Mouse (Mus musculus) cerebellum, postnatal 14 days (tissue): ENCODE data around the gene Ptprn2.

Experiments used
- DNase-seq, 2 experiments: peaks; one replicate each; pipeline ENCODE4 v3.0.0; 2021; ENCODE audit warnings: mixed read lengths in 2 of 2

Ptprn2 gene

DNA sequence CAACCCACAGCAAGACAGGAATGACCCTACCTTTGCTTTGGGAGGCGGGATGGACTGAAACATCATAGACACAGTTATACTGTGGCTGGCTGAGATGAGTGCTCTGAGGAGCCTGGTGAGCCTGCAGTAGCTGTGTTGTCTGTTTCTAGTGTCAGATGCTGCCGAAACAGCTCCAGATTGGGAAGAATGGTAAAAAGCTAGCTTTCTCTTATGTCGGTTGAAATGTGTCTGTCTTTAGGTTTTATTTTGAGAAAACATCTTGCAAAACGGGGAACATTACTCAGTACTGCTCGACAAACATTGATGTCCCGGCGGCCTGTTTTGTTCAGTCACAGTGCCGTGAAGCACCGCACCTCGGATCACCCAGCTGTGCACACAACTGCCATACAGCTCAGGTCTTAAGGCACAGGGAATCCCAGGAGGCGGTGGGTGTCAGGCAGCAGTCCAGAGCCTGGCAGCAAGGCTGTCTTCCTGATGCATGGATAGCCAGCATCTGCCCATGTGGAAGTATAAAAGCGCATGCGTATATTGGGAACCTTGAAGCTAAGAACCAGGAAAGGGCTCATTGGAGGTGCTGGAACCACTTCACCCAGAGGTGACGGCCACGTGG is 689.7 kb downstream of the Ptprn2 start:
- no peak for DNase-seq

GRCm38 (mm10) chr12:117176259-117176823 is 690.8 kb downstream of the Ptprn2 start:
- DNase-seq: no peak

DNA sequence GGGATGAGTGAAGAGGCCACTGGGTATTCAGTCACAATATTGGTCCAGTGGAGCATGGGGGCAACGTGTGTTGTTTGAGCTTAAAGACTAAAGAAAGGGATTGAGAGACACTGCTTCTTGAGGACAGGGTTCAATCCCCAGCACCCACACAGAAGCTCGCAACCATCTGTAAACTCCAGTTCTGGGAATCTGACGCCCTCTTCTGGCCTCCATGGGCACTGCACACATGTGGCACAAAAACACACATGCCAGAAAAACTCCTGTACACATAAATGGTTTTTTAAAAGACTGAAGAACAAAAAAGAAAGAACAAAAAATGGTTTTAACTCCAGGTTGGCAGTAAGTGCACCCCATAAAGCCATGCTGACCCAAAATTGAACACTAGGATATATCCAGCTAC is 701.6 kb downstream of the Ptprn2 start:
- DNase-seq: no peak

DNA sequence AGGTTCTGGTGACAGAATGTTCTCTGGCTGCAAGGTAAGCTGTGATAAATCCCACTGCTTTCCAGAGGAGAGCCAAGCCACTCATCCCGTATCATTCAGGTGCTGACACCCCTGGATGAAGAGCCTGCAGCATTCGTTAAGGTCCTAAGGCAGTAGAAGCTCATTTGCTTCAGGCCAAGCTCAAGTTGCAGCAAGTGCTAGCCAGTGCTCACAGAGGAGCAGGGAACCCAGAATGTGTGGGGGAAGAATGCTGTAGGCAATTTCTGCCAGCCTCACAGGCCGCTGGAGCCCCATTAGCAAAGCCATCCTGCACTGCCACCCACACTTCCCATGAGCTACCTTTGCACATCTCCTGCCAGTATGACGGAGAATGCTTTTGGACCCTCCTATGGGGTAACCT is 706.5 kb downstream of the Ptprn2 start:
- DNase-seq: no peak

- DNase-seq: peak; percentile 22 to 38
Measured at GRCm38 (mm10) chr12:117196721-117197425, 711.4 kb downstream of the Ptprn2 start.

- no peak for DNase-seq
Measured at GRCm38 (mm10) chr12:117198093-117198492, 712.6 kb downstream of the Ptprn2 start.

DNA sequence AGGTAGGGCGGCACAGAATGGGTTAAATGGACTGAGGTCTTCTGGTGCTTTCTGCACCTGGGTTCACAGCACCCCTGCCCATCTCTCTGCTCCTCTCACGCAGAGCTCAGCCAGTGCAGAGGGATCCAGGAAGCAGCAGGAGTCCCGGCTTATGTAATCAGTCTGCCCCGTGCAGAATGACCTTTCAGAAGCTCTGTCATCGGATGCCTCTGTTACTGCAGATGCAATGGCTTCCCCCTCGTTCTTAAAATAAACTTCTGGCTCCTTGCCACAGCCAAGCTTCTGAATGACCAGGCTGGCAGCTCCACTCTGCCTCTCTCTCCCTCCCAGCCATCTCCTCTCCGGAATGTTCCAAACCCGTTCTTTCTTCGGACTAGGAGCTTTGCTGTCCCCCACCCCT is 714.6 kb downstream of the Ptprn2 start:
- peak; percentile 84 to 85 for DNase-seq

DNA sequence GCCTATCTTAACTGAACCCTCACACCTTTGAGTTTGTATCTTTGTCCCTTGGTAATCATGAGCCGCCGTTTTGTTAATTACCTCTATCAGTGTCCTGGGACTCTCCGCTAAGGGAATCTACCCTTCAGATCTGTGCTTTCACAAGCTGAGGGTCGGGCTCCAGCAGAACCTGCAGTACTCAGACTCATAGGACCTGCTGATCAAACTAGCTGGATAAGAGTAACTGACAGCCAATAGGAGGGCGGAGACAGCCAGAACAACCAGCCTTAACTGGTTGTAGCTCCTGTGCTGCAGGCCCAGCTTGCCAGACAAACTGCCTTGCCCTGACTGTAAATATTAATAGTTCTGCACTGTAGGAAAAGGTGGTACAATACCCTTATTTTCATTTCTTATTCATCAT is 715.1 kb downstream of the Ptprn2 start:
- DNase-seq: peak; percentile 26 to 39

GRCm38 (mm10) chr12:117203506-117203905 is 718.0 kb downstream of the Ptprn2 start:
- DNase-seq: no peak

- no peak for DNase-seq
Measured at GRCm38 (mm10) chr12:117204905-117205304, 719.4 kb downstream of the Ptprn2 start.

DNA sequence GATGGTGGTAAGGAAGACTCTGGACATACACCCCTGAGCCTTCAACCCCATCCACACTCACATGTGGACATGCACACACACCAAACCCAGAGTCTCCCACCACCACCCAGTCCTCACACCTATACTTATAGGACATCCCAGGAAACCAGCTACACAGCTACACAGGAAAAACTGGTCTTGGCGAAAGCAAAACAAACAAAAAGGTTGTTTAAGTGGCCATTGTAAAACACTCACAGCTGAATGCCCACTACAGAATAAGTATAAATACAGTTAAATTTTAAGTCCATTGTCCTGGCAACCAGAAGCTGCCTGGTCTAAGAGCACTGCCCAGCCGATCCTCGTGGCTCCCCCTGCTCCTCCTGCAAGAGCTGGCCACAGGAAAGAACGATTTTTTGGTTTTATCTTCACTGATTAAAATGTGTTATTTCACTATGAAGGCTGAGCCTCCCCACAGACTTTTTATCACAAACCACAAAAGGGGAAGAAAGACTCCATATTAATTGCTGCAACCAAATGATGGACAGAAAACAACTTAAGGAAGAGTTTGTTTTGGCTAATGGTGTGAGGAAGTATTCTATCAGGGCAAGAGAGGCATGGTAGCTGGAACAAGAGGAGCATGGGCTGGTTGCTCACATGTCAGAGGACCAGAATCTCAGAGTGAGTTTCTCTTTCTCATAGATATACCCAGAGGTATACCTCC is 722.1 kb downstream of the Ptprn2 start:
- no peak for DNase-seq

DNA sequence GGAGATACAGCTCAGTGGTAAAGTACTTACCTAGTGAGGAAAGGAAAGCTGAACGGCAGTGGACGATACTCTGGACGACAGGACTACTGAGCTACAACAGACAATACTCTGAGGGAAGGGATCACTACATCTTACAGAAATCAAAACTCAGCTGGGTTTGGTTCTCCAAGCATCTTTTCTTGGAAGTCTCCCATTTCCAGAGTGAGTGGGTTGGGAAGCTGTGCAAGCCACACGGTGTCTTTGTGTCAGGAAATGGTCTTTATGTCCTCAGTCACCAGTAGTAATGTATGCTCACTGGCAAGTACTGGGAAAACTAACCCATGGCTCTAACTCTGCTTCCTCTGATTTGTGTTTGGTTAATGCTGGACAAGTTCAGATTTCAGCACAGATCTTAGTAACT is 724.9 kb downstream of the Ptprn2 start:
- DNase-seq: no peak

- DNase-seq: no peak
Measured at GRCm38 (mm10) chr12:117213531-117213930, 728.0 kb downstream of the Ptprn2 start.

- DNase-seq: no peak
Measured at GRCm38 (mm10) chr12:117214272-117214671, 728.8 kb downstream of the Ptprn2 start.

DNA sequence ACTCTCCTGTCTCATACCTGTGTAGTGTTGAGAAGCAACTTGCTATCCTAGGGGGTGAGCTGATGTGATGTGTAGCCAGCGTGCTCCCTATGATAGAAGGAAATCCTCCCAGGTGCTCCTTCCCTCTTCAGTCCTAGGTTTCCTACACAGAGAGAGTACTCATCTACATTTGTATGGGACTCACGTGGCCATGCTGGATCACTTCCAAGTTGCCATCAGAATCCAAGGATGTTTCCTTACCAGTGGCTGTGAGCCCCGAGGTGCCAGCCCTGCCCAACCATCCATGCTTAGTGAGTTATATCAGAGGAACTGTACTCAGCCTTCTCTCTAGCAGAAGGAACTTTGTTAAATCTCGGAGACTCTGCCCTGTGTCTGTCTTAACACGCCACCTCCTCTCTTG is 729.4 kb downstream of the Ptprn2 start:
- peak; percentile 35 to 49 for DNase-seq

GRCm38 (mm10) chr12:117221909-117222308 is 736.4 kb downstream of the Ptprn2 start:
- no peak for DNase-seq

GRCm38 (mm10) chr12:117224036-117224435 is 738.5 kb downstream of the Ptprn2 start:
- no peak for DNase-seq

GRCm38 (mm10) chr12:117227236-117227635 is 741.7 kb downstream of the Ptprn2 start:
- DNase-seq: no peak

DNA sequence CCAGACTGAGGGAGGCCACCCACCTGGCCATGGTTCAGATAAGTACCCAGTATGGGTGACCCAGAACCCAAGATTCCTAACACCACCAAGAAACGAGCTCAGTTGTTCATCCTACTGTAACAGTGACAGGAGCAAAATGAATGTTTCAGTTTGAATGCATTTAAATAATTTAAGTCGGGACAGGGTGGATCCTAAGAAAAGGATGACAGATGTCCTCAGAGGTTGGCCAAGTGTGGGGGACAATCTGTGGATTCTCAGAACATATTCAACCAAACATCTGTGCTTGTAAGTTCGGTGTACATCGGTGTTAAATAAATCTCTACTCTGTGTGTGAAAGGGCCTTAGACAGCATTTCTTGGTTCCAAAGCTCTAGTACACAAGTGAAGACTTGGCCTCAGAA is 743.9 kb downstream of the Ptprn2 start:
- no peak for DNase-seq

DNA sequence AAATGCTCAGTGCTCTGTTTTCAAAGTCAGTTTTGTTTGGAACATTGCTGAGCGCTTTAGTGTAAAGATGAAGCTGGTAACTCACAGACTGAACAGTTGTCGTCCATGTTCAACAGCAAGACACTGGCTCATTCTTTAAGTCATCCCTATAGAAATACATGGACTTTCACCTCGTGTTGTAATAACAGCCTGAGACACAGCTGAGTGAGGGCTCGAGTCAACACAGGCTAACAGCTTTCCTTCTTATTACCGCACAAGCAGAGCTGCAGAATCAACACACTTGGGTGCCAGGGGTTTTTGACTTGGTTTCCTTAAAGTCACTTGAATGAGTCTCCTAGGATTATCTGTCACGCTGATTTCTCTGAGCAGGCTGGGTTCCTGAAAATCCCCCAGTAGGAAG is 744.8 kb downstream of the Ptprn2 start:
- DNase-seq: no peak

- no peak for DNase-seq
Measured at GRCm38 (mm10) chr12:117231850-117232249, 746.3 kb downstream of the Ptprn2 start.

GRCm38 (mm10) chr12:117235114-117235513 is 749.6 kb downstream of the Ptprn2 start:
- no peak for DNase-seq

- DNase-seq: no peak
Measured at GRCm38 (mm10) chr12:117236020-117236734, 750.7 kb downstream of the Ptprn2 start.
